Mouse (Mus musculus) NIH3T3 (cell line): Measurements from ENCODE around the gene Orai1.
"Not testable (repeated sequence)": the region's sequence is repeated elsewhere in the genome, so short reads cannot be mapped to it uniquely, and the experiment has no call there.

Experiments used
- DNase-seq: peaks from one replicate; pipeline ENCODE4 v3.0.0-alpha.2; 2012; ENCODE audit warnings: low read depth

Gene Orai1

GRCm38 (mm10) chr5:123014753-123015701, at the start of gene Orai1:
Orai1 (plus strand) TSS chr5:123015074.
- peak; percentile 99 for DNase-seq

GRCm38 (mm10) chr5:122965427-122965826, 49.4 kb upstream of the Orai1 start:
- no peak for DNase-seq

GRCm38 (mm10) chr5:122968322-122968721, 46.6 kb upstream of the Orai1 start:
- DNase-seq, result peak; percentile 81

GRCm38 (mm10) chr5:122970056-122970455, 44.8 kb upstream of the Orai1 start:
- DNase-seq, result no peak

- no peak for DNase-seq
Measured at GRCm38 (mm10) chr5:122971438-122971837, 43.4 kb upstream of the Orai1 start.

- DNase-seq, result no peak
Measured at GRCm38 (mm10) chr5:122972116-122972515, 42.8 kb upstream of the Orai1 start.

GRCm38 (mm10) chr5:122974701-122975100, 40.2 kb upstream of the Orai1 start:
- not testable (repeated sequence) for DNase-seq

GRCm38 (mm10) chr5:122978970-122979369, 35.9 kb upstream of the Orai1 start:
- no peak for DNase-seq

GRCm38 (mm10) chr5:122984483-122984882, 30.4 kb upstream of the Orai1 start:
- DNase-seq, result no peak

GRCm38 (mm10) chr5:122985276-122985675, 29.6 kb upstream of the Orai1 start:
- DNase-seq, result no peak

GRCm38 (mm10) chr5:122986091-122986493, 28.8 kb upstream of the Orai1 start:
- DNase-seq, result peak; percentile 47

- peak; percentile 31 for DNase-seq
Measured at GRCm38 (mm10) chr5:122987211-122988020, 27.5 kb upstream of the Orai1 start.

- peak; percentile 66 for DNase-seq
Measured at GRCm38 (mm10) chr5:122988021-122988751, 26.7 kb upstream of the Orai1 start.

- DNase-seq, result peak; percentile 90
Measured at GRCm38 (mm10) chr5:122989001-122989525, 25.8 kb upstream of the Orai1 start.

- DNase-seq, result peak; percentile 46
Measured at GRCm38 (mm10) chr5:122989551-122990330, 25.1 kb upstream of the Orai1 start, which contains the start of gene Kdm2b. Kdm2b (minus strand) TSS chr5:122989823.

GRCm38 (mm10) chr5:122990411-122991160, 24.3 kb upstream of the Orai1 start:
- no peak for DNase-seq

- no peak for DNase-seq
Measured at GRCm38 (mm10) chr5:122991350-122992004, 23.4 kb upstream of the Orai1 start.

GRCm38 (mm10) chr5:122993811-122994210, 21.1 kb upstream of the Orai1 start:
- DNase-seq, result no peak

GRCm38 (mm10) chr5:122994303-122994846, 20.5 kb upstream of the Orai1 start:
- peak; percentile 83 for DNase-seq
